Mouse (Mus musculus) C2C12 (cell line): Measurements from ENCODE around the gene Eefsec.

ENCODE experiments used
- CTCF ChIP-seq: IDR thresholded peaks from one replicate; pipeline ENCODE4 v1.5.1; 2011; ENCODE audit not compliant: control insufficient read depth, insufficient read depth, insufficient read length
- MAX ChIP-seq: IDR thresholded peaks from one replicate; pipeline ENCODE4 v1.6.1; 2011; ENCODE audit warnings: mild to moderate bottlenecking, control low read depth

DNA sequence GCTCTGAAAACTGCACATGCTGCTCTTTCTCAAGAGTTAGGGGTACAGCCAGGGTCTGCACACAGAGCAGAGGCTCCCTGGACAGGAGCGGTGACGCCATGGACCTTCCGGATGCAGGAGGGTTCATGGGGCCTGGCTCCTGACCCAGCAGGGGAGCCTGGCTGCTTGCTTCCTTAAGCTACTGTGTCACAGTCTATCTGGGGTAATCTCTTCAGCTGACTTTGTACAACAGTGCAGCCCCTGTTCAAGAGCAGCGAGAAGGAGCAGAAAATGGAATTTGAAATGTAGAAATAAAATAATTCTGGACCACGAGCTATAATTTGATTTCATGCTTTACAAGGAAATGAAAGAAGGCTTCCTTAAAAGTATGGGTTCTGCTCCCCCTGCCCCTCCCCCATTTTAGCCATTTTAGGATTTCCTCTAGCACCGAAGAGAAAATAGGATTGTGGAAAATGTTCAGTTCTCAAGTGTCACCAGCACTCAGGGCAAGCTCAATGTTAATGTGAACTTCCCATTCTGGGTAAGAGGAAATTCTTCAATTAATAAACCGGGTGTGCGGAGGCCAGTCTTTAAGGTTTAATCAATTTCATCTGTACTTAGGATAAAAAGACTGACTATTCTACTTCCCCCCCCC lies 61.8 kb downstream of the Eefsec start:
- TF ChIP-seq MAX (no peak), CTCF (no peak)
